Mouse (Mus musculus) urinary bladder, adult 2 months (tissue): ENCODE measurements around the gene Abcf1. TPM values are rescaled to one million over a fixed set of nuclear protein-coding genes. Genes with fewer than 3 reads are reported as not detected.
A peak's percentile ranks its signal among the peaks of the same experiment; 100 is the strongest.
"Not testable (repeated sequence)": the region's sequence is repeated elsewhere in the genome, so short reads cannot be mapped to it uniquely, and the experiment has no call there.

Experiments used
- DNase-seq: peaks from one replicate; pipeline ENCODE4 v3.0.0; 2022; ENCODE audit warnings: low spot score
- polyA plus RNA-seq: library from polyadenylated mRNA; depleted of rRNA; stranded (reverse); fragments of >200 nt; gene quantifications from 2 replicates; pipeline ENCODE4 v1.2.3, GENCODE M21; 2012; rRNA removed

Gene Abcf1
- 58.4 and 74.6 TPM in 2 replicates for polyA plus RNA-seq

DNA sequence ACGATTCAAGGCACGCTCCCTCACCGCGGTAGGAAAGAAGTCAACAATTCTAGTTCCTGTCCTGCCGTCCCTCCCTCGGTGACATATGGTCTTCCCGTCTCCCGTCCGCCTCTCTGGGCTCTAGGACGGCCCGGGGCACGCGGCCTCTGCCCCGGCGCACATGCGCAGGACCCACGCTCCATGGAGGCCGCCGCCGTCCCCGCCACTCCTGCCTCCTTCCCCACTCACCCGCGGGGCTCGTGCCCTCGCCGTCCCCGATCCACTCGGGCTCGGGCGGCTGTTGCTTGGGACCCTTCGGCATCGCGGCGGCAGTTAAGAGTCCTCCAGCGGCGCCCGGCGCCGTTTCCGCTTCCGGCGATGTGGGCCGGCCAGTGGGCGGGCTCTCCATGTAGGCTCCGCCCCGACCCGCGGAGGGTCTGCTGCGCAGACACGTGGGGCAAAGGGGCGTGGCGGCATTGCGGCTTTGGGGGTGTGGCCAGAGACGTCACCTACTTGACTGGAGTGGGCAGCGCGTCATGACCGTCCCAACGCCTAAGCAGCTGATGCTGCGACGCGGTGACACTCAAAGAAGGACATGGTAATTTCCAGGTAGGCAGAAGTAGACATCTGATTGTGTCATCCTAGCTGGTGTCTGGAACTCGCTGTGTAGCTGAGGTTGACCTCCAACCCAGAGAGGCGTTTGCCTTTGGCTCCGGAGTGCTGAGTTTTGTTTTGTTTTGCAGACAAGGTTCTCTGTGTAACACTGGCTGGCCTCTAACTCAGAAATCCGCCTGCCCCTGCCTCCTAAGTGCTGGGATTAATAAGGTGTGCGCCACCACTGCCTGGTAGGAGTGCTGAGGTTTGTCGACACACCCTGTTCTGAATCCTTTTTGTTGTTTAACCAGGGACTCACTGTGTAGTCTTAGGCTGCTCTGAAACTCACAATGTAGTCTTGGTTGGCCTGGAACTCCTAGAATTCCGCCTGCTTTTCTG is at the start of gene Abcf1:
TSS of gene Abcf1 (minus strand) at position 344 of the 972 bp plus-strand sequence.
- peak; percentile 95 for DNase-seq

- no peak for DNase-seq
Observed at GRCm38 (mm10) chr17:36018979-36019378, 49.4 kb upstream of the Abcf1 start.

DNA sequence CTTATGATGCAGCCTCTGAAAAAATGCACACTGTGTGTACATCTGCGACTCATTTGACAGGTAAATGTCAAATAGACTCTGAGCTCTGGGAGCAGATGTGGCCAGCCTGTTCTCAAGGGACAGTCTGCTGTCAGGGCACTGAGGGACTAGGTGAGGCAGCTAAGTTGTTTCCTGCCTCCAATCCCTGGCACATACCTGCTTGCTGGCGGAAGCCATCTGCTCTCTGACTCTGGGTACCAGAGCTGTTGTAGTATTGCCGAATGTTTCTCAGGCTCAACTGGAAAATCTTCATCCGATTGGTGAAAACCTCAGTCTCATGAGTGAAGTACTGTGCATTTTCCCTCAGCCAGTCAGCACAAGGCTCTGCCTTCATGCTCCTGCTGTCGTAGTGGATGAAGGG is 47.5 kb upstream of the Abcf1 start:
- DNase-seq: no peak

- DNase-seq: no peak
Observed at GRCm38 (mm10) chr17:36014977-36015376, 45.4 kb upstream of the Abcf1 start.

DNA sequence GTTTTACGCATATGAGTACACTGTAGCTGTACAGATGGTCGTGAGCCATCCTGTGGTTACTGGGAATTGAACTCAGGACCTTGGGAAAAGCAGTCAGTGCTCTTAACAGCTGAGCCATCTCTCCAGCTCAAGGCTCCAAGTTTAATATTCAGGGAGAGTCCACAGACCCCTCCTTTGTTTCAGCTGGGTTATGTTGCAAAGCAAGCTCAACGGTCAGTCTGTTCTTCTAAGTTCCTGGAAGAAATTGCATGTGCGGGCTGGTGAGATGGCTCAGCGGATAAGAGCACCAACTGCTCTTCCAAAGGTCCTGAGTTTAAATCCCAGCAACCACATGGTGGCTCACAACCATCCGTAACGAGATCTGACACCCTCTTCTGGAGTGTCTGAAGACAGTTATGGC is 34.8 kb upstream of the Abcf1 start:
- not testable (repeated sequence) for DNase-seq

DNA sequence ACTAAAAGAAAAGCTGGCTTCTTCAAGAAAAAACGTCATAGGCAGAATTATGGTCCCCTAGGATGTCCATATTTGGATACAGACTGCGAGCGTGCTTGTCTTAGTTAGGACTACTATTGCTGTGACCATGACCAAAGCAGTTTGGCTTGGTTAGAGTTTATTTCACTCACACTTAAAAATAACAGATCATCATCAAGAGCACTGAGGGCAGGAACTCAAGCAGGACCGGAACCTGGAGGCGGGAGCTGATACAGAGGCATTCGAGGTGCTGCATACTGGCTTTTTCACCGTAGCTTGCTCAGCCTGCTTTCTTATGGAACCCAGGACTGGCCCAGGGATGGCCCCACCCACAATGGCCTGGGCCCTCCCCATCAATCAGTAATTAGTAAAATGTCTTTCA is 33.8 kb upstream of the Abcf1 start:
- DNase-seq: no peak

- DNase-seq: no peak
Observed at GRCm38 (mm10) chr17:36001966-36002365, 32.4 kb upstream of the Abcf1 start.

- no peak for DNase-seq
Observed at GRCm38 (mm10) chr17:36001121-36001897, 31.7 kb upstream of the Abcf1 start.

- DNase-seq: no peak
Observed at GRCm38 (mm10) chr17:36000349-36000748, 30.8 kb upstream of the Abcf1 start.

GRCm38 (mm10) chr17:35999356-35999755 is 29.8 kb upstream of the Abcf1 start:
- no peak for DNase-seq

DNA sequence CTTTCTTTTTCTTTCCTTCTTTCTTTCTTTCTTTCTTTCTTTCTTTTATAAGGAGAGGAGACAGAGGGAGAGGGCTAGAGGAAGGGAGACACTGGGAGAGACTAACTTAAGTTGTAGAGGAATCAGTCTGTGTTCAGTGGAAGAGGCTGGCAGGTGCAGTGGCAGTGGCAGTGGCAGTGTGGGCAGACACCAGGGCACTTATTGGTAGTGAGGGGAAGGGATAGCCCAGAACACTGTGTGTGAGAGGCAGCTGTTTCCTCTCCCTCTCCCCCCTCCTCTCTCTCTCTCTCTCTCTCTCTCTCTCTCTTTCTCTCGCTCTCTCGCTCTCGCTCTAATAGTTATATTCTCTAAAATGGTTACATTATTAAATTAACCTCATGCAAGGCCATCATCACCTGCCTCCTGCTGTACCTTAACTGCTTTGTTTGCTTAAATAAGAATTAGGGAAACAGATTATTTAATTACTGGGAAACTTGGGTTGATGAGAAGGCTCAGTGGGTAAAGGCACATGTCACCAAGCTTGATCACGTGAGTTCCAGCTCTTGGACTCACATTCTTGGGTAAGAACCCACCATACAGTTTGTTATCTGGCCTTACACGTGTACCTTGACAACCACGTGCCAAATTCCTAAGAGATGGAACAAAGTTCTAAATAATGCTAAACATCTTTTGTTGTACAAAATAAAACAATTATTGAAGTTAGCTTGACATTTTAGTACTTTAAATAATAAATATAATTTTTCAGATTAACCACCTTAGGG is 29.2 kb upstream of the Abcf1 start:
- DNase-seq: no peak

- DNase-seq: no peak
Observed at GRCm38 (mm10) chr17:35997713-35998510, 28.4 kb upstream of the Abcf1 start.

DNA sequence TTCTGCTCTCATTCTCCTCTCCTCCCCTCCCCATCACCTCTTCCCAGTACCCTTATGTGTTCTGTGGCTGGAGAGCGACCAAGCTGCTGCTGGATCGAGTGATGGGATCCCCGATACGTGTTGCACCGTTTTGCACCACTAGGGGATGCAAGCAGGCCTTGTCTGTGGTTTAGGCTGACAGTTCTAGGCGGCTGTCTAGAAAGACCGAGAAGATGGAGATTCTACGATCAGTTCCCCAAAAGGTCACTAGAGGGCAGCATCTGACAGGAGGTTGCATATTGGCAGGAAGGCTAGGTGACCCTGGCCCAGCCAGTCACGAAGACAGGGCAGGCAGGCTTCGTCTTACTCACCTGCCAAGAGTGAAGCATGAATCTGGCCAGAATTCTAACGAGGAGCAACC is 27.4 kb upstream of the Abcf1 start:
- DNase-seq: peak; percentile 76

DNA sequence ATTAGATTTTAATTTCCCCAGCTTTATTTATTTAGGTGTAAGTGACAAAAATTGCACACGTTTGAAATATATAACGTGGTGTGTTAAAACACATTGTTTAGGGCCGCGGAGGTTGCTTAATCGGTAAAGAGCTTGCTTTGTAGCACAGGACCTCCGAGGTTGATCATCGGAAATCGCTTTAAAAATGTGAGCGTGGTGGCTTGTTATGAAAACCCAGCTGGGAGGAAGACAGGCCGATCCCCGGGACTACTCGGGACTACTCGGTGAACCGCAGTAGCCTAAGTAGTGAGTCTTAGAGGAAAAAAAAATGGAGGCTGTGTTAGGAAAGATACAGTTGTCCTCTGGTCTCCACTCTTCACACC is 25.3 kb upstream of the Abcf1 start:
- DNase-seq: no peak

GRCm38 (mm10) chr17:35994175-35994878 is 24.8 kb upstream of the Abcf1 start:
- peak; percentile 53 for DNase-seq

- peak; percentile 58 for DNase-seq
Observed at GRCm38 (mm10) chr17:35993675-35994074, 24.1 kb upstream of the Abcf1 start.

GRCm38 (mm10) chr17:35991781-35992180 is 22.2 kb upstream of the Abcf1 start:
- no peak for DNase-seq

DNA sequence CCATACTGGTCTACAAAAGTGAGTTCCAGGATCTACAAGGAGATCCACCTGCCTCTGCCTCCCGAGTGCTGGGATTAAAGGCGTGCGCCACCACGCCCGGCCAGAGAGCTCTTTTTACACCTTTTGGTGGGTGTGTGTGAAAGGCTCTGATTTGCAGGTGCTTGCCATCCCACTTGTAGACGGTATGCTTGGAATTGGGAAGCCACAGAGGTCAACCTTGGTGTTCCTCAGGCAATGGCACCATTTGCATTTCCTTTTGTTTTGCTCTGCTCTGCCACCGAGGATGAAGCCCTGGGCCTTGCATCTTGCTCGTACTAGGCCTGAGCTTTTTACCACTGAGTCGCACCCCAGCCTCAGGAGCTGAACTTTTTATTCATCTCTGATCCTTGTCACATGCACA is 12.2 kb upstream of the Abcf1 start:
- DNase-seq: no peak

DNA sequence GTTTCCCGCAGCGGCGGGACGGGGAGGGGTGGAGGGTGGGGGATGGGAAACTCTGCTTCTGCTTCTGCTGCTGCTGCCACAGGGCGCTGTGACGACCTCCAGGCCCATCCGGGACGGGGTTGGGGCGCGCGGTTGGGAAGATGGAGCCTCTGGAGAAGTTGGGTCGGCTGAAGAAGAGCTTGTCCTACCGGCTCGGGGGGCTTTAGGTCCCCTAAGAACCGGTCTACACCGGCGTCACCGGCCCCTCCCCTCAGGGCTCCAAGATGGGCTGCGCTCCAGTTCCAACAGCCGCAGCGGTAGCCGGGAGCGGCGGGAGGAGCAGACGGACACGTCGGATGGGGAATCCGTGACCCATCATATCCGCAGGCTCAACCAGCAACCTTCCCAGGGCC is 10.8 kb upstream of the Abcf1 start:
- DNase-seq: peak; percentile 56
